Mouse (Mus musculus) bone marrow, adult 2 months (tissue): ENCODE results near the gene Mogs. TPM values are rescaled to one million over a fixed set of nuclear protein-coding genes. Genes with fewer than 3 reads are reported as not detected.

Experiments
- H3K27ac ChIP-seq: fragments of 200-500 bp; 2 replicates; pipeline ENCODE4 v1.5.1; 2012; ENCODE audit warnings: low read depth, mild to moderate bottlenecking, control low read depth, inconsistent platforms, low read length; ENCODE audit not compliant: control insufficient read depth, poor library complexity, insufficient read depth
- H3K4me1 ChIP-seq: fragments of 200-500 bp; 2 replicates; pipeline ENCODE4 v1.6.1; 2011; ENCODE audit warnings: low read length; ENCODE audit not compliant: control insufficient read depth, insufficient read depth
- H3K4me3 ChIP-seq: fragments of 200-500 bp; replicated peaks from 2 replicates; pipeline ENCODE3; 2011; ENCODE audit warnings: mild to moderate bottlenecking, low read depth, low read length, control low read depth; ENCODE audit not compliant: control insufficient read depth
- CTCF ChIP-seq: fragments of 200-500 bp; IDR thresholded peaks from 2 replicates; pipeline ENCODE4 v1.5.1; 2011; ENCODE audit warnings: low read length, control low read depth; ENCODE audit not compliant: control insufficient read depth, insufficient read depth
- POLR2A ChIP-seq: fragments of 200-500 bp; IDR thresholded peaks from 2 replicates; pipeline ENCODE4 v1.6.1; 2011; ENCODE audit warnings: low read depth, mild to moderate bottlenecking, control low read depth, low read length, borderline replicate concordance; ENCODE audit not compliant: control insufficient read depth
- WGBS: fragments of 180-500 bp; shearing (Covaris S2); methylation state at CpG from one replicate; pipeline ENCODE4 v1.1.7; 2018; 5-methylcytosine and 5-hydroxymethylcytosine counted together
- polyA plus RNA-seq: library from polyadenylated mRNA; stranded (reverse); fragments of >200 nt; gene quantifications from 2 replicates; pipeline ENCODE4 v1.2.4, GENCODE M21; 2011; ENCODE audit warnings: low replicate concordance; ENCODE audit not compliant: missing spikeins, insufficient read depth, insufficient read length

The Mogs gene
- polyA plus RNA-seq, 1 experiment, result 29.6 TPM

DNA sequence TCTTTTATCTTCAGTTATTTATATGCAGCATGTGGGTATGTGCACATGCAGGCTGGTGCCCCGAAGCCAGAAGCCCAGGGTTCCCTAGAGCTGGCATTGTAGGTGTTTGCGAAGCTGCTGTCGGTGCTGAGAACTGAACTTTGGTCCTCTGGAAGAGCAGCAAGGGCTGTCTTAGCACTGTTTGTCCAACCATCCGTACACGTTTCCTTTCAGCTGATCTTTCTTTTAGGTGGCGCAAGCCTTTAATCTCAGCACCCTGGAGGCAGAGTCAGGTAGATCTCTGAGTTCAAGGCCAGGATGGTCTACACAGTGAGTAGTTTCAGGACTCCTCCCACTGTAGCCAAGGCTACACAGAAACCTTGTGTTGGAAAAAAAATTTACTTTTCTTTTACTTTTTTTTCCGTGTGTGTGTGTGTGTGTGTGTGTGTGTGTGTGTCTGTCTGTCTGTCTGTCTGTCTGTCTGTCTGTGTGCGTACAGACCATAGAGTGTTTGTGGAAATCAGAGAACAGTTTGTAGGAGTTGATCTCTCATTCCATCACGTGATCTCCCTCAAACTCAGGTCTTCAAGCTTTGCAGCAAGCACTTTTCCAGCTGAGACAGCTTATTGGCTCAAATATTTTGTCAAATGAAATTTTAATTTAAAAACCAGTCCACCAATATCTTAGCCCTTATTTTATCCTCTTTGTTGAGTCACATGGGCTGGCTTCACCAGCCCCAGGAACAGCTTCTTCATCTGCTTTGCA lies 17.1 kb downstream of the Mogs start:
- H3K4me3 ChIP-seq, result no peak overlapping the region
- H3K27ac ChIP-seq, result peak overlapping the region; percentile 10; the same call in 1 of the 2 replicates
- TF ChIP-seq CTCF (no peak), POLR2A (no peak)
- peaks cover 4% of the 10 kb centered on the region; the same call in 1 of the 2 replicates for H3K4me1 ChIP-seq
- 60% methylated on average over 9 of the region's 9 CpGs for WGBS

DNA sequence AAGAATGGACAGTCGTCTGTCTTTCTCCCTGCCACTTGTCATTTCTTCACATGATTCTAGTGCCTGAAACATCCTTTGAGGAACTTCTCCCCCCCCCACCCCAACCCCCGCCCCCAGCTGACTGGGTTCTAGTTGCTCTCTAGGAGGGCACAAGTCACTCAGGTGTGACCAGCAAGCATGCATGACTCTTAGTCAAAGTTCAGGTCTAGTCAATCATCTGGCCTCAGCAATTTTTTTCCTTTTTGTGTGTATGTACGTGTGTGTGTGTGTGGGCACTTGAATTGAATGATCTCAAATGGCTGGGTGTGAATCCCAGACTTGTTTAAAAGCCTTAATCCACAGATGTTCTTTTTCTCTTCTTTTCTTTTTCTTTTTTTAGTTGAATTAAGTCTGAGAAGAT lies 18.9 kb downstream of the Mogs start:
- peaks cover 5% of the 10 kb centered on the region; the same call in 1 of the 2 replicates for H3K4me1 ChIP-seq
- no peak overlapping the region for H3K27ac ChIP-seq
- 49% methylated on average over 3 of the region's 3 CpGs for WGBS
- H3K4me3 ChIP-seq, result no peak overlapping the region
- no peak for TF ChIP-seq CTCF

DNA sequence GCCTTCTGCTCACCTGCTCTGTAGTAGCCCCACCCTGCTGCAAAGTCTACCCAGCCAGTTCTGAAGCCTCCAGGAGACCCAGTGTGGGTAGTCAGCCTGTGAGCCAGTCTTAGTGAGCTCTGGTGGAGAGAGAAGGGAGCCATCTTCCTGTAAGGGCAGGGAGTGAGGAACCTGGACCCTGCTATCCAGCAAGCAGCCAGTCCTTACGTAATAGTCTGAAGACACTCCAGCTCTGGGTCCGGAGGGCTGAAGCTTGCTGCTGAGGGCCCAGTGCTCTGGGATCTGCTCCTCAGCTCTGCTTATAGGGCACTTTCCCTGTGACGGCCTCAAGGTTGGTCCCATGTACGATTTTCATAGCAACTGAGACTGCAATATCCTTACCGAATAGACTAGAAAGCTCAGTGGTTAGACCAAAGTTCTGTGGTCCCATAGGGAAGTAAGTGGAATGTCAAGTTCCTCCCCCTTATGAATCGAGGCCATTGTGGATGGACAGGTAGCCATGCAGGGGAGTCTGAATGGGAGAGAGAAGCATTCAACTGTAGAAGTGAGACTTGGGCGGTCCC lies 19.7 kb downstream of the Mogs start, which contains the start of gene Rtkn:
Gene Rtkn (plus strand): TSS at position 513 of the 563 bp plus-strand sequence.
- 56% methylated on average over 7 of the region's 7 CpGs for WGBS
- Histone ChIP-seq H3K4me3 (peak within 1 kb of the TSS; percentile 31), H3K27ac (no peak within 1 kb of the TSS), H3K4me1 (peaks cover 5% of the 10 kb centered on the region; the same call in 1 of the 2 replicates)
- TF ChIP-seq POLR2A (no peak), CTCF (no peak)

DNA sequence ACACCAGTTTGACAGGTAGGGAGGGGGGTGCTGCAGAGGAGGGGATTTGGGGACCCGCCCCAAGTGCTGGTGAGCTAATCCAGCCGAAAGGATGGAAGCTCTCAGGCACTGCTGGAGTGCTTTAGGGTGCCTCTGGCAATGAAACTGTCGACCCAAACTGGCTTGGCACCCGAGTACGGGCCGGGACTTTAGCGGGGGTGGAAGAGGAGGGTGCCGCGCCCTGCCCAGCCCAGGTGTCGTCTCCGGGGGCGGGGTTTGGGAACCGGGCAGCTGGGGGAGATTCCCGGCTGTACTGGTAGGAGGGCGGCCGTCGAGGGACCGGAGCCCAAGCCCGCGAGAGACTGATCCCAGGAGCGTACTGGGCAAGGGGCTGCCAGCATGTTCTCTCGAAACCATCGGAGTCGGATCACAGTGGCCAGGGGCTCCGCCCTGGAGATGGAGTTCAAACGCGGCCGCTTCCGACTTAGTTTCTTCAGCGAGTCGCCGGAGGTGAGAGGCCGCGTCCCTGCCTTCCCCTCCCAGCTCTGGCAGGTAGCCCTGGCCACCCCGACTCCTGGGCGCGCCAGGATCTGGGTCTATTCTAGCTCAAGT lies 20.4 kb downstream of the Mogs start:
- peak overlapping the region; percentile 31 for H3K4me3 ChIP-seq
- H3K27ac ChIP-seq, result no peak overlapping the region
- 30% methylated on average over 37 of the region's 37 CpGs for WGBS
- peaks cover 5% of the 10 kb centered on the region; the same call in 1 of the 2 replicates for H3K4me1 ChIP-seq
- TF ChIP-seq CTCF, result no peak
- TF ChIP-seq POLR2A, result no peak

DNA sequence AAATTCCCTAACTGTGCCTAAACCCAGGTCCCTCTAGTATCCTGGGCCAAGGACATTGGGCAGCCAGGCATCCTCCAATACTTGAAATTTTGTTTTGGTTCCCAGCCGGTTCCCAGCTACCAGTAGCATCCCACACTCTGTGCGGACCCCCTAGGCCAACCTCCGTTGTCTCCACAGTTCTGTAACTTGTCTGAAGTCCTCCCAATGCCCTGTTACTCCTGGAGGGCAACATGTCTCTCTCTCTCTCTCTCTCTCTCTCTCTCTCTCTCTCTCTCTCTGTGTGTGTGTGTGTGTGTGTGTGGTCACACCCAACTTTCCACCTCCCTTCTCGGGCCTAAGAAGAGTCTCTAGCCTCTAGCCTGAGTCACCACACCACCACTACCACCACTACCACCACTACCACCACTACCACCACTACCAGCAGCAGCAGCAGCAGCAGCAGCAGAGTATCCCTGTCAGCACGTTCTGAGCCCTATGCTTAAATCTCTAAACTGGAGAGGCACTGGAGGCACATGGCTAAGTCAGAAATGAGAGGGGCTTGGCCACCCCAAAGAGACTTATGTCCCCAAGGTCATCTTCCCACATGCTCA lies 21.1 kb downstream of the Mogs start:
- Histone ChIP-seq H3K4me1 (peaks cover 3% of the 10 kb centered on the region; the same call in 1 of the 2 replicates), H3K27ac (no peak overlapping the region), H3K4me3 (no peak overlapping the region)
- TF ChIP-seq CTCF (no peak), POLR2A (no peak)
- 56% methylated on average over 5 of the region's 5 CpGs for WGBS

DNA sequence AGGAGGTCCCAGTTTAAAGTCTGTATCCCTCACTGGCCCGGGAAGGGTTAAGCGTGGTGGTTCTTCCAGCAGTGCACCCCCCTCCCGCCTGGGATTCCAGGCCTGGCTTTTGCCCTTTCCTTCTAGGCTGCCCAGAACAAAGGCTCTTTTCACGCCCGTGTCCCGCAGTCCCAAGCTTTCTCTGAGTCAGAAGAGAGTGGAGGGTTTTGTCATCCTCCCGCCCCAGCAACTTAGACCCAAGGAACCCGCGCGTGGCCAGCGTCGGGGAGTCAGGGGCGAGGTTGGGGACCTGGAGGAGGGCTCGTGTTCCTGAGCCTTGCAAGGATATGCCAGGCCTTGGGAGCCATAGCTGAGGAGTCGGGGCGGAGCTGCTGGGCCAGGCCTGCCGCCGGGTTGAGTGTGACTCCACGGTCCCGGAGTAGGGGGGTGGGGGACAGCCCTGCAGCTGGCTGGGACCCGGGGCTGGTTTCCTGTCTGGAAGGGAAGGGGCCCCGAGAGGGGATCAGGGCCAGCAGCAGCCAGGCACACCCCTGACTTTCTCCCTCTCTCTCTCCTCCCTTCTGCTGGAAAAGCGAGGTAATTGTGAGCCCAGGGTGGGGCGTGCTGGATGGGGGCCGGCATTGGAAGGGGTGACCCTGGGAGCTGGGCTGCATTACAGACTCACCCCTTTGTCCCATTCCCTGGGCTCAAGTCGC lies 21.7 kb downstream of the Mogs start:
- Histone ChIP-seq H3K4me1 (peaks cover 3% of the 10 kb centered on the region; the same call in 1 of the 2 replicates), H3K27ac (no peak overlapping the region; the same call in 1 of the 2 replicates), H3K4me3 (peak overlapping the region; percentile 35)
- TF ChIP-seq POLR2A (no peak), CTCF (no peak)
- 4% methylated on average over 26 of the region's 26 CpGs for WGBS

DNA sequence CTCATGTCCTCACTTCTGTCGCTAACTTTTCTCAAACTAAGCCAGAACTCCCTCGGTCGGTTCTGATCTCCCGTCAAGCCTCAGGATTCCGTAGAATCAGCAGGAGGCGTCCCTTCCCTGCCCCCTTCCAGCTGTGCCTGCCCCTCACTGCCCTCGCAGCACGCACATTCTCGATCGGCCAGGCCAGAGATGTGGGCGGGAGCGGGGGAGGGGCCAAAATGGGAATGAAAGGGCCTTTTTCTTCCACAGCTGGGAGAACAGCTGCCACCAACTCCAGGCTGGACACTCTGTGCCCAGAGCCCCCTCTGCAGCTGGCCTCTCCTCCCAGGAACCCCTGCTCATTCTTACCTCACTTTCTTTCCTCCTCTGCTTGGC lies 22.3 kb downstream of the Mogs start:
- WGBS, result under 1% methylated on average over 12 of the region's 12 CpGs

DNA sequence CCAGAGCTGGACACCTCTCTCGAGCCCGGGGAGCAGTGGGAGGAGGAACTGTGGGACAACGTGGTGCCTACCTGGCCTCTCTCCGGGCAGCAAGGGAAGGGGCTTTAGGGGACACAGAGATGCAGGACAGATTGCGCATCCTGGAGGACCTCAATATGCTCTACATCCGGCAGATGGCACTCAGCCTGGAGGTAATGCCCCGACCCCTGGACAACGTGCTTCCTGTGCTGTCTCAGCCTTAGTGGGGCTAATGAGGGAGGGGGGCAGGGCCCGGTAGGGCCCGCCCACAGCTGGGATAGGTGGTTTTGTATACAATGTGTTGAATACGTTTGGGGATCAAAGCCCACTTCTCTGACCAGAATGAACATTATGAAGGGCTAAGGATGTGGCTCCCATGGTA lies 22.8 kb downstream of the Mogs start:
- Histone ChIP-seq H3K27ac (no peak overlapping the region), H3K4me1 (peaks cover 3% of the 10 kb centered on the region; the same call in 1 of the 2 replicates), H3K4me3 (no peak overlapping the region)
- 4% methylated on average over 11 of the region's 11 CpGs for WGBS
- TF ChIP-seq POLR2A, result no peak
- no peak for TF ChIP-seq CTCF

More for the DNA sequence above, 22.3 kb downstream of the Mogs start:
- TF ChIP-seq POLR2A (0 out of 2 replicates have a peak, but pooled peaks have one; percentile 8), CTCF (no peak)
- peaks cover 3% of the 10 kb centered on the region; the same call in 1 of the 2 replicates for H3K4me1 ChIP-seq
- H3K4me3 ChIP-seq, result peak overlapping the region; percentile 35
- H3K27ac ChIP-seq, result no peak overlapping the region
